Mouse (Mus musculus) left cerebral cortex, adult 2 months (tissue): ENCODE measurements around the gene Nav2. TPM values are rescaled to one million over a fixed set of nuclear protein-coding genes. Genes with fewer than 3 reads are reported as not detected.

Experiments used
- DNase-seq, 2 experiments: peaks; one replicate each; pipeline ENCODE4 v3.0.0; 2021 to 2022; ENCODE audit warnings: low spot score in 2 of 2, mixed read lengths in 1 of 2; ENCODE audit errors: extremely low spot score in 1 of 2
- H3K27ac ChIP-seq: fragments of 200-600 bp; 2 replicates; pipeline ENCODE4 v1.8.1; 2022
- H3K4me3 ChIP-seq: fragments of 200-600 bp; 2 replicates; pipeline ENCODE4 v1.8.1; 2022
- CTCF ChIP-seq: fragments of 200-600 bp; IDR thresholded peaks from 2 replicates; pipeline ENCODE4 v1.8.1; 2022; ENCODE audit warnings: antibody characterized with exemption, mild to moderate bottlenecking, moderate library complexity
- intact Hi-C: fragments of 180-260 bp; cut with DNase I; formaldehyde crosslinking; loops from one replicate; pipeline ENCODE4 v1.15.1; 2025
- total RNA-seq, 2 experiments: library from RNA; stranded (reverse); gene quantifications; 2 replicates each; pipeline ENCODE4 v1.2.3; 2021

The Nav2 gene
- total RNA-seq, 2 experiments from 2014 or later = 102 to 119 TPM

GRCm38 (mm10) chr7:49276163-49276562, 367.6 kb downstream of the Nav2 start:
- Histone ChIP-seq H3K4me3 (no peak overlapping the region), H3K27ac (no peak overlapping the region; the same call in 1 of the 2 replicates)
- DNase-seq = no peak
- intact Hi-C loops = no loop called here
- TF ChIP-seq CTCF = no peak

- no peak for TF ChIP-seq CTCF
- Histone ChIP-seq H3K4me3 (no peak overlapping the region), H3K27ac (peak overlapping the region; percentile 51)
- intact Hi-C loops = no loop called here
- peak; percentile 36 to 42 for DNase-seq
Measured at GRCm38 (mm10) chr7:49277685-49278084, 369.2 kb downstream of the Nav2 start.

GRCm38 (mm10) chr7:49278531-49278930, 370.0 kb downstream of the Nav2 start:
- intact Hi-C loops = no loop called here
- peak overlapping the region; percentile 44; the same call in 1 of the 2 replicates for H3K27ac ChIP-seq
- DNase-seq = no peak
- no peak for TF ChIP-seq CTCF
- no peak overlapping the region for H3K4me3 ChIP-seq

- no peak for TF ChIP-seq CTCF
- H3K27ac ChIP-seq = no peak overlapping the region
- H3K4me3 ChIP-seq = no peak overlapping the region
- DNase-seq = no peak
- intact Hi-C loops = no loop called here
Measured at GRCm38 (mm10) chr7:49280427-49280826, 371.9 kb downstream of the Nav2 start.

GRCm38 (mm10) chr7:49282446-49282845, 373.9 kb downstream of the Nav2 start:
- intact Hi-C loops = no loop called here
- TF ChIP-seq CTCF = no peak
- no peak overlapping the region for H3K4me3 ChIP-seq
- DNase-seq = no peak
- no peak overlapping the region for H3K27ac ChIP-seq

- Histone ChIP-seq H3K27ac (no peak overlapping the region), H3K4me3 (no peak overlapping the region)
- TF ChIP-seq CTCF = no peak; the same call in 1 of the 2 replicates
- no peak for DNase-seq
- intact Hi-C loops = no loop called here
Measured at GRCm38 (mm10) chr7:49283507-49284361, 375.2 kb downstream of the Nav2 start.

GRCm38 (mm10) chr7:49288186-49288585, 379.7 kb downstream of the Nav2 start:
- Histone ChIP-seq H3K27ac (peak overlapping the region; percentile 5), H3K4me3 (no peak overlapping the region)
- no peak for DNase-seq
- no peak for TF ChIP-seq CTCF
- intact Hi-C loops = no loop called here

GRCm38 (mm10) chr7:49290308-49290707, 381.8 kb downstream of the Nav2 start:
- no peak for DNase-seq
- Histone ChIP-seq H3K27ac (no peak overlapping the region), H3K4me3 (no peak overlapping the region)
- intact Hi-C loops = no loop called here
- TF ChIP-seq CTCF = no peak

GRCm38 (mm10) chr7:49291208-49291892, 382.8 kb downstream of the Nav2 start:
- Histone ChIP-seq H3K27ac (no peak overlapping the region), H3K4me3 (no peak overlapping the region)
- intact Hi-C loops = no loop called here
- TF ChIP-seq CTCF = no peak
- no peak for DNase-seq

- H3K27ac ChIP-seq = no peak overlapping the region
- no peak overlapping the region for H3K4me3 ChIP-seq
- intact Hi-C loops = no loop called here
- no peak for TF ChIP-seq CTCF
- no peak for DNase-seq
Measured at GRCm38 (mm10) chr7:49297148-49297547, 388.6 kb downstream of the Nav2 start.

- Histone ChIP-seq H3K4me3 (no peak overlapping the region), H3K27ac (no peak overlapping the region)
- intact Hi-C loops = no loop called here
- DNase-seq = no peak
- TF ChIP-seq CTCF = no peak
Measured at GRCm38 (mm10) chr7:49298431-49298839, 389.9 kb downstream of the Nav2 start.

- no peak for DNase-seq
- intact Hi-C loops = no loop called here
- H3K4me3 ChIP-seq = no peak overlapping the region
- no peak for TF ChIP-seq CTCF
- H3K27ac ChIP-seq = no peak overlapping the region
Measured at GRCm38 (mm10) chr7:49301487-49301886, 393.0 kb downstream of the Nav2 start.
